Comparison of ENCODE assay signal across 8 mouse cellular contexts in the genomic region with DNA sequence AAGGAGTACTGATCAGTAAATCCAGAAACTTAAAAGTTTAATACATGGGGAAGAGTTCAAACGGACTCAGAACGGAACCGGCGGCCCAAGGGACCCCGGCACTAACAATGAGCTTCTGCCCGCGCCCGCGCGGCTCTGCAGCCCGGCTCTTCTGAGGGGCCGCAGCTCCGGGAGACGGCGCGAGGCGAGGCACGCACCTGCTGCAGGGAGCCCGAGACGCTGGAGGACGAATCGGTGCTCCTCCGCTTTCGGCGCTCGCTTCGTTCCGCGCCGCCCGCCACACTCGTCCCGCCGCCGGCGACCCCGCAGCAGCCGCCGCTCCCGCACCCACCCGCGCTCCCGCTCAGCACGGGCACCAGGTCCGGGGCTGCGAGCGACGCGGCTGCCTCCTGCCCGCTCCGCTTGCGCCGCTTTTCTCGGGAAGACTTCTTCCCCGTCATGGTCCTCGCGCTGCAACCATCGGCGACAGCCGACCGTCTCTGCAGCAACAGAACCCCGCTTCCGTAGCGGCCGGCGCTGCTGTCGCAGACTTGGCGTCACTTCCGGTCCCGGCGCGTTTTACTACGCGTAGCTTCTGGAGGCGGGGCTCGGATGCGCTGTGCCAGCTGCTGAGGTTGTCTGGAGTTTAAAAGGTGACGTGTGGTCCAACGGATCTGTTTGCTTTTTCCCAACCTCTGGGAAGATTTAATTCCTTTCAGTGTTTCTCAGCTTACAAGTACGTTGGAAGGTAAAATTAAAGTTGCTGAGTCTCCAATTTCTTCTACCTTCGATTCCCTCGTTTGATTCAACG. TPM values are rescaled to one million over a fixed set of nuclear protein-coding genes. Genes with fewer than 3 reads are reported as not detected.
A peak's percentile ranks its signal among the peaks of the same experiment; 100 is the strongest.
DNase-seq lines count a peak whose midpoint lies in the region; ATAC-seq lines count a peak whose summit lies in the region.

A gene (plus strand): TSS at position 282 of the 790 bp plus-strand sequence.
A gene (minus strand): TSS at position 532 of the 790 bp plus-strand sequence.

- no peaks in the 10 kb centered on the region for H3K9me3 ChIP-seq in hindbrain, embryonic 12.5 days (replicated peaks)

- DNase-seq in NIH3T3 (ENCODE audit: low read depth), result peak; percentile 98
- DNase-seq in cerebellum, postnatal 10 days, result peak; percentile 98 to 99
- DNase-seq in frontal cortex, postnatal 10 days (ENCODE audit: low spot score in 2 of 2), result peak; percentile 82 to 93
- DNase-seq in layer of hippocampus, postnatal 14 days (ENCODE audit: low spot score in 2 of 2), result peak; percentile 93 to 95
- peak; percentile 96 for DNase-seq in lung, postnatal 14 days
- DNase-seq in retina, adult 2 months (ENCODE audit: low read depth, low spot score), result peak; percentile 86
- peak; percentile 91 to 92 for DNase-seq in thymus, postnatal 36 days

- peak within 1 kb of the TSS; percentile 59 for H3K4me2 ChIP-seq in hindbrain, embryonic 12.5 days (replicated peaks)

- peak within 1 kb of the TSS; percentile 83 for H3K4me3 ChIP-seq in hindbrain, embryonic 12.5 days

- 1% methylated on average over 60 of the region's 83 CpGs for WGBS in hindbrain, embryonic 12.5 days

- peak within 1 kb of the TSS; percentile 75 for H3K27ac ChIP-seq in hindbrain, embryonic 12.5 days

- no peaks in the 10 kb centered on the region for H3K27me3 ChIP-seq in hindbrain, embryonic 12.5 days

- ATAC-seq in hindbrain, embryonic 12.5 days (ENCODE audit: low FRiP score), result peak; percentile 97

- H3K36me3 ChIP-seq in hindbrain, embryonic 12.5 days, result no peaks in the 10 kb centered on the region

- H3K4me1 ChIP-seq in hindbrain, embryonic 12.5 days, result peaks cover 9% of the 10 kb centered on the region

- peak within 1 kb of the TSS; percentile 84 for H3K9ac ChIP-seq in hindbrain, embryonic 12.5 days

RNA-seq across cellular contexts. Expression of the first gene that starts in this region (rescaled TPM):
- polyA plus RNA-seq in hindbrain, embryonic 12.5 days (2016; fragmentation: Nextera tagmentation; extraction: Ambion mirVana), result not detected in 2 replicates
- total RNA-seq in layer of hippocampus, postnatal 14 days (2021), result not detected

RNA-seq across cellular contexts. Expression of the second gene that starts in this region (rescaled TPM):
- polyA plus RNA-seq in hindbrain, embryonic 12.5 days (2016; fragmentation: Nextera tagmentation; extraction: Ambion mirVana), result 35.0 and 37.3 TPM in 2 replicates
- total RNA-seq in layer of hippocampus, postnatal 14 days (2021), result 10 to 100 TPM in 1 of 2 experiments, 1 to 10 TPM in 1; 9.4 to 10.8 TPM

Comparison
In these comparisons a context has a peak if more than half of its experiments do, and no peak if none do; other contexts are left out.
1. Peak in every context shown above with its lines: DNase-seq, ATAC-seq, H3K4me3 ChIP-seq and H3K27ac ChIP-seq.